In the genomic region with DNA sequence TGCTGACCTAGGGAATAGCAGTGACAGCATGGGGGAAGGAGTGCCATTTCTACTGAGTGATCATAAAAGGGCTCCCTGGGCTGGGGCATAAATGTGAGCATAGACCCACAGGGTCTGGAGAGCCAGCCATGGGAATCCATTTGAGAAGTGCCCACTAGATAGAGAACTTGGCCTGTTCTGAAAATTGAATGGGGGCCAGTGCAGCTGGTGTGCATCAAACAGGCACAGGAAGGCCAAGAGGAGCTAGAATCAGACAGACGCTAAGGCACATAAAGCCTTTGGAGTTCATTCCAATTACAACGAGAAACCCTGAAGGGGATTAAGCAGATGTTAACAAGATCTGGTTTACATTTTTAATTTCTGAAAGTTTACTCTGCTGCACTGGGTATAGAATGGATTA, we compare ENCODE assay signal across 21 mouse cellular contexts.
DNase-seq lines count a peak whose midpoint lies in the region; ATAC-seq and TF ChIP-seq lines count a peak whose summit lies in the region.
"Had no signal": no experiment of that assay in that cellular context is flagged by ENCODE, and none has a peak within 500 bp of the region (broad histone marks: within the 10 kb centered on the region; RNA-seq: fewer than 3 reads in every experiment).

No protein-coding gene starts in this region.

- H3K9ac ChIP-seq in hindbrain, postnatal 0 days (replicated peaks; ENCODE audit: low read length) = no peak overlapping the region
- no peak overlapping the region for H3K9ac ChIP-seq in hindbrain, embryonic 12.5 days
- no peak overlapping the region for H3K9ac ChIP-seq in limb, embryonic 14.5 days (ENCODE audit: low read depth, low read length, severe bottlenecking)
- H3K9ac ChIP-seq in stomach, embryonic 14.5 days (replicated peaks; ENCODE audit: low read depth, low read length) = no peak overlapping the region
- H3K9ac ChIP-seq: embryonic facial prominence, embryonic 13.5 days; forebrain, embryonic 13.5 days; hindbrain, embryonic 14.5 days; limb, embryonic 12.5 days; liver, embryonic 12.5 days; neural tube, embryonic 15.5 days had no signal

- no peaks in the 10 kb centered on the region for H3K4me1 ChIP-seq in hindbrain, postnatal 0 days (ENCODE audit: insufficient read depth, low read length)
- H3K4me1 ChIP-seq in hindbrain, embryonic 12.5 days = no peaks in the 10 kb centered on the region
- H3K4me1 ChIP-seq in limb, embryonic 14.5 days (ENCODE audit: control insufficient read depth, insufficient read depth, low read length) = peaks cover 3% of the 10 kb centered on the region; the same call in 1 of the 2 replicates
- H3K4me1 ChIP-seq in limb, embryonic 10.5 days = no peaks in the 10 kb centered on the region
- no peaks in the 10 kb centered on the region; the same call in 1 of the 2 replicates for H3K4me1 ChIP-seq in stomach, embryonic 14.5 days (ENCODE audit: control insufficient read depth, insufficient read depth, low read length)
- H3K4me1 ChIP-seq: forebrain, embryonic 13.5 days; limb, embryonic 12.5 days; liver, embryonic 12.5 days; midbrain, embryonic 10.5 days; neural tube, embryonic 15.5 days had no signal

- no peak overlapping the region for H3K4me2 ChIP-seq in hindbrain, postnatal 0 days (ENCODE audit: low read depth, low read length)
- H3K4me2 ChIP-seq in hindbrain, embryonic 12.5 days (replicated peaks) = no peak overlapping the region
- no peak overlapping the region for H3K4me2 ChIP-seq in limb, embryonic 14.5 days (replicated peaks; ENCODE audit: low read depth, low read length, severe bottlenecking)
- no peak overlapping the region for H3K4me2 ChIP-seq in stomach, embryonic 14.5 days (replicated peaks; ENCODE audit: low read depth, low read length)
- H3K4me2 ChIP-seq: embryonic facial prominence, embryonic 13.5 days; forebrain, embryonic 13.5 days; heart, embryonic 11.5 days; hindbrain, embryonic 14.5 days; limb, embryonic 12.5 days; liver, embryonic 12.5 days; neural tube, embryonic 15.5 days had no signal

- TF ChIP-seq POLR2A in limb, embryonic 14.5 days (IDR thresholded peaks at IDR 0.05; ENCODE audit: borderline replicate concordance, extremely low read depth, insufficient read depth, insufficient read length) = no peak

- TF ChIP-seq CTCF in hindbrain, postnatal 0 days (IDR thresholded peaks at IDR 0.05; ENCODE audit: low read depth) = no peak

- H3K27ac ChIP-seq in hindbrain, postnatal 0 days = no peak overlapping the region
- H3K27ac ChIP-seq in hindbrain, embryonic 12.5 days = no peak overlapping the region
- H3K27ac ChIP-seq in limb, embryonic 14.5 days (replicated peaks; ENCODE audit: low read depth, low read length) = 0 out of 2 replicates have a peak overlapping the region, but pooled peaks have one; percentile 9
- H3K27ac ChIP-seq in limb, embryonic 10.5 days = no peak overlapping the region
- H3K27ac ChIP-seq in stomach, embryonic 14.5 days (ENCODE audit: low read length) = peak overlapping the region; percentile 45; the same call in 1 of the 2 replicates
- H3K27ac ChIP-seq: embryonic facial prominence, embryonic 13.5 days; forebrain, embryonic 13.5 days; hindbrain, embryonic 14.5 days; limb, embryonic 12.5 days; liver, embryonic 12.5 days; midbrain, embryonic 10.5 days; neural tube, embryonic 15.5 days had no signal

- H3K4me3 ChIP-seq in hindbrain, postnatal 0 days (ENCODE audit: low read length) = no peak overlapping the region
- no peak overlapping the region for H3K4me3 ChIP-seq in hindbrain, embryonic 12.5 days
- no peak overlapping the region for H3K4me3 ChIP-seq in limb, embryonic 14.5 days (replicated peaks; ENCODE audit: low read length)
- no peak overlapping the region for H3K4me3 ChIP-seq in limb, embryonic 10.5 days
- H3K4me3 ChIP-seq in stomach, embryonic 14.5 days (ENCODE audit: low read depth, low read length) = no peak overlapping the region
- H3K4me3 ChIP-seq: embryonic facial prominence, embryonic 13.5 days; forebrain, embryonic 13.5 days; limb, embryonic 12.5 days; liver, embryonic 12.5 days; midbrain, embryonic 10.5 days; neural tube, embryonic 15.5 days had no signal

- WGBS in hindbrain, postnatal 0 days = 34% methylated on average over 2 of the region's 2 CpGs
- 83% methylated on average over 2 of the region's 2 CpGs for WGBS in hindbrain, embryonic 12.5 days
- 34% methylated on average over 2 of the region's 2 CpGs for WGBS in limb, embryonic 14.5 days
- 87% methylated on average over 2 of the region's 2 CpGs for WGBS in limb, embryonic 10.5 days
- WGBS in stomach, embryonic 14.5 days = 28% methylated on average over 2 of the region's 2 CpGs

- no peaks in the 10 kb centered on the region for H3K27me3 ChIP-seq in hindbrain, postnatal 0 days (ENCODE audit: insufficient read depth, low read length)
- no peaks in the 10 kb centered on the region for H3K27me3 ChIP-seq in hindbrain, embryonic 12.5 days
- no peaks in the 10 kb centered on the region for H3K27me3 ChIP-seq in limb, embryonic 14.5 days (ENCODE audit: control insufficient read depth, insufficient read depth, low read length)
- no peaks in the 10 kb centered on the region for H3K27me3 ChIP-seq in limb, embryonic 10.5 days (ENCODE audit: low read depth, poor library complexity, severe bottlenecking)
- H3K27me3 ChIP-seq in stomach, embryonic 14.5 days (ENCODE audit: control insufficient read depth, insufficient read depth, low read length) = no peaks in the 10 kb centered on the region
- H3K27me3 ChIP-seq: embryonic facial prominence, embryonic 13.5 days; forebrain, embryonic 13.5 days; limb, embryonic 12.5 days; liver, embryonic 12.5 days; neural tube, embryonic 15.5 days had no signal

- no peak for ATAC-seq in hindbrain, postnatal 0 days
- no peak for ATAC-seq in hindbrain, embryonic 12.5 days (ENCODE audit: low FRiP score)
- no peak for ATAC-seq in limb, embryonic 14.5 days (ENCODE audit: low FRiP score, low read depth)
- ATAC-seq in stomach, embryonic 14.5 days (ENCODE audit: insufficient number of reproducible peaks, insufficient read depth, low FRiP score, low read depth) = peak; percentile 56; the same call in 1 of the 2 replicates
- ATAC-seq: forebrain, embryonic 13.5 days; liver, embryonic 12.5 days had no signal

- peak; percentile 23 to 26 for DNase-seq in cerebellum, postnatal 14 days
- DNase-seq in cerebellum, adult 18-20 months = no peak
- peak; percentile 20 for DNase-seq in hindbrain, postnatal 0 days (ENCODE audit: low spot score)
- DNase-seq in limb, embryonic 14.5 days (ENCODE audit: low spot score) = no peak
- DNase-seq in limb, embryonic 10.5 days (ENCODE audit: low spot score) = no peak
- DNase-seq in adrenal gland, adult (ENCODE audit: inconsistent age in 2 of 2, low spot score in 1 of 2) = no peak
- DNase-seq: adrenal gland, postnatal 14 days; cerebellum, postnatal 25 days; kidney, adult 9 months; lung, adult 18-20 months; thymus, postnatal 14 days had no signal

- H3K9me3 ChIP-seq in hindbrain, postnatal 0 days (ENCODE audit: low read length) = no peaks in the 10 kb centered on the region
- no peaks in the 10 kb centered on the region for H3K9me3 ChIP-seq in hindbrain, embryonic 12.5 days (replicated peaks)
- no peaks in the 10 kb centered on the region for H3K9me3 ChIP-seq in limb, embryonic 14.5 days (ENCODE audit: control insufficient read depth, low read length)
- H3K9me3 ChIP-seq in limb, embryonic 10.5 days (replicated peaks) = no peaks in the 10 kb centered on the region
- H3K9me3 ChIP-seq in stomach, embryonic 14.5 days (ENCODE audit: control insufficient read depth, low read depth, low read length) = no peaks in the 10 kb centered on the region
- H3K9me3 ChIP-seq: embryonic facial prominence, embryonic 13.5 days; forebrain, embryonic 13.5 days; limb, embryonic 12.5 days; liver, embryonic 12.5 days; midbrain, embryonic 10.5 days; neural tube, embryonic 15.5 days had no signal

- no peaks in the 10 kb centered on the region for H3K36me3 ChIP-seq in hindbrain, postnatal 0 days (ENCODE audit: insufficient read depth, low read length)
- no peaks in the 10 kb centered on the region for H3K36me3 ChIP-seq in hindbrain, embryonic 12.5 days
- no peaks in the 10 kb centered on the region for H3K36me3 ChIP-seq in limb, embryonic 14.5 days (ENCODE audit: control insufficient read depth, insufficient read depth, low read length)
- H3K36me3 ChIP-seq in limb, embryonic 10.5 days = no peaks in the 10 kb centered on the region
- H3K36me3 ChIP-seq in stomach, embryonic 14.5 days (ENCODE audit: control insufficient read depth, insufficient read depth, low read length) = no peaks in the 10 kb centered on the region
- H3K36me3 ChIP-seq: embryonic facial prominence, embryonic 13.5 days; limb, embryonic 12.5 days; liver, embryonic 12.5 days; midbrain, embryonic 10.5 days; neural tube, embryonic 15.5 days had no signal

Comparison
In these comparisons a context has a peak if more than half of its experiments do, and no peak if none do; other contexts are left out.
1. DNase-seq: peak in cerebellum, postnatal 14 days (2 of 2) and hindbrain, postnatal 0 days (single experiment); none in cerebellum, adult 18-20 months (0 of 2), limb, embryonic 14.5 days (single experiment), limb, embryonic 10.5 days (single experiment) and adrenal gland, adult (0 of 2).
2. H3K27ac ChIP-seq: peak in limb, embryonic 14.5 days (single experiment) and stomach, embryonic 14.5 days (single experiment); none in hindbrain, postnatal 0 days (single experiment), hindbrain, embryonic 12.5 days (single experiment) and limb, embryonic 10.5 days (single experiment).